Mouse (Mus musculus): Measurements from ENCODE around the gene Otx2.
"Not testable (repeated sequence)": the region's sequence is repeated elsewhere in the genome, so short reads cannot be mapped to it uniquely, and the experiment has no call there.

The Otx2 gene

DNA sequence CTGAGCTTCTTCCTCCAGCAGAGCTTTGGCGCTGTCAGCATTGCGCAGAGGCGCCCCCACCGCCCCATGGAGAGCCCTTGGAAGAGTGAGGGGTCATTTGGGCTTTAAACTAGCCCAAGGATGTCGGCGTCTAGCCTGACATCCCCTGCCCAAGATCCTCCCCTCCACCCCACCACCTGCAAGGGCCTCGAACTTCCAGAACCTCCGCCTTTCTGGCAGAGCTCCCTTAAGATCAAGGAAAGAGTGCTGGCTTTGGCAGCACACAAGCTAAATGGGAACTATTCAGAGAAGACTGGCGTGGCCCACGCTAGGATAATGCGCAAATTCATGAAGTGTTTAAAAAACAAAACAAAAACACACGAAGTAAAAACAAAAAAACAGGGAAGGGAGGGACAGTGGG lies 21.4 kb downstream of the Otx2 start:
- DNase-seq: no peak

DNA sequence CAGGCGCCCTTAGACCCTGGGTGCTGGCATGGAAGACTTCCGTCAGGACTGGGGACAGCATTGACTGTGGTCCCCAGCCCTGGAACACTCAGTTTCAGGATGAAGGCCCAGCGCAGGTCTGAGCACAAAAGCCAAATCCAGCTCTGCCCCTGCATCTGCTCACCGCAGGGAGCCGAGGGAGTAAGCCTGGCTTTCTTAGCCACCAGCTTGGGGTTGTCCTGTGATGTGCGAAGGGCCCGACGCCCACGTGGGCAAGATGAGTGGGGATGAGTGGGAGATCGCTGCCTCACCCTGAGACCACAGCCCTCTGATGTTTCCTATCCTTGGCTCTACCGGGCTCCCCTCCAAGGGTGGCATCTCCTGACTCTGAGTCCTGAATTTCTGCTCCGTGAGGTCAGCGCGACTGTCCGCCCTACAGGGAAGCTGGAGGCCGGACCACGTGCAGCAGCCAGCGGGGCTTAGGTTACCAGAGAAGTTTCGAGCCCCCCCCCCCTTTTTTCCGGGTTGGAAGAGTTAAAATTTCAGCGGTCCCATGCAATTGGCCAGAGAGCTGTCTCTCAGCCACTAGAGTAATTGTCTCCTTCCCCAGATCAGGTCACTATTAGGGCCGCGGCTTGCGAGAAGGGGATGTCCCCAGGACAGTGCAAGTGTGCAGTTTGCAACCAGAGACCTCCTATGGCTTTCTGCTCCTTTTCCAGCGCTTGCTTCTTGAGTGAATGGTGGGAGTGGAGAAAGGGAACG lies 22.0 kb downstream of the Otx2 start:
- DNase-seq: no peak

DNA sequence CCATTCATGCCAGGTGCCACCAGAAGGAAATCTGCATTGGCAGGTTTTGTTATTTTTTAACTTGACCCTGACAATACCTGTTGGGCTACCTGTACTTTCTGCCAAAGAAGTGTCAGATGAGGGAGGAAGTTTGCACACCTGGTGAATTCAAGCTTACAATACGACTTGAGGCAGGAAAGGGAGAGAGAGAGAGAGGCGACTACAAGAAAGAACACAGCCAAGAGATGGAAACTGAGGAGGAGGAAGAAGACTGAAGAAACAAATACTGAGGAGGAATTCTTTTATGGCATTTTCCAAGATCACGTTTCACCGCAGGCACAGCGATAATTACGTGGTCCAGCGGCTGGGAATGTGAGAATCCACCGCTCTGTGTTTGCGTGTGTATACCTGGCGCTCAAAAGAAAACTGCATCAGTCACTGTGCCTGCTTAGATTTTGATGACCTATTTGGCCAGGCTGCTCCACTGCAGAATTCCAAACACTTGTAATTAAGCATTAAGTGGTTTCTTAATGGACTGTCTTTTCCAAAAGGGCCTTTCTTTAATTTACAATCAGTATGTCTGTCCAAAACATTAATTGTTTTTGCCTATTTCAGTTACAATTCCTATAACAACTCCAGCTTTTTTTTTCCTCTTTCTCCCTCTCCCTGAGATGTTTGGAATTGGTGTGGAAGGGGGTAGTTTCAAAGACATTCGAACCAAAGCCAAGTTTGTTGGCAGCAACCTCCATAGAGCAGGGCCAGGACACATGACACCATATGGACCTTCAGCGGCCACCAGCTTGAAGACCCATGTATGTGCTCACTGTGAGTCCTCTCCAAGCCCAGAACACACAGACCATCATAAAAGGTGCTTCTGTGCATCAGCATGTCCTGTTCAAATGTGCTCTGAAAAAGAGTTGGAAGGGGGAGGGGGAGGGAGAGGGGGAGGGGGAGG lies 31.9 kb downstream of the Otx2 start:
- DNase-seq: no peak

DNA sequence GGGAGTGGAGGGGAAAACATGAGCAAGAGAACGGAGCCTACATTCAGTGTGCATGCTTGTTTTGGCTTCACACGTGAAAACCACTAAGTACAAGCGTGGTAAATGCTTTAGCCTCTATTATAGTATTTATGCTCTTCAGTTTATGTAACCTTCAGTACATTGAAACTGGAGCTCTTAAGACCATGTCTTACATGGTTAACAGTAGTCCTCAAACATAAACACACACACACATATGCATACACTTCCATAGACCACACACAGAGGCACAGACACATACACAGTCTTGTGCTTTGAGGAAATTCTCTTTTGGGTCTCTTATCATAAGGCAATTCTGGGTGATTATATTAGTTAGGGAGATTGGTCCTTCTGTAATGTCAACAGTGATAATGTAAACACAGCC lies 40.5 kb downstream of the Otx2 start:
- no peak for DNase-seq

DNA sequence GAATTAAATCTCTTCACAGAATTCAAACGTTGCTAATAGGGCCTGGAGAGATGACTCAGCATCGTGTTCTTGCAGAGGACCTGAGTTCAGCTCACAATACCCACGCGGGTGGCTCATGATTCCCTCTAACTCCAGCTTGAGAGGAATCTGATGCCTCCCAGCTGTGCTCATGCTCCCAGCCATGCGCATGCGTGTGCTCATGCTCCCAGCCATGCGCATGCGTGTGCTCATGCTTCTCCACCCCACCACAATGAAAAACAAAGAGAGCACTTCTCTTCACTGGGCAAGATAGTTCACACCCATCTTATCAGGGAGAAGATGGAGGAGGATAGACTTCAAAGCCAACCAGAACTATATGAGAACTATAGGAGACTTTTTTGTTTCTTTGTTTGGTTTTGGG lies 41.3 kb downstream of the Otx2 start:
- DNase-seq: no peak

DNA sequence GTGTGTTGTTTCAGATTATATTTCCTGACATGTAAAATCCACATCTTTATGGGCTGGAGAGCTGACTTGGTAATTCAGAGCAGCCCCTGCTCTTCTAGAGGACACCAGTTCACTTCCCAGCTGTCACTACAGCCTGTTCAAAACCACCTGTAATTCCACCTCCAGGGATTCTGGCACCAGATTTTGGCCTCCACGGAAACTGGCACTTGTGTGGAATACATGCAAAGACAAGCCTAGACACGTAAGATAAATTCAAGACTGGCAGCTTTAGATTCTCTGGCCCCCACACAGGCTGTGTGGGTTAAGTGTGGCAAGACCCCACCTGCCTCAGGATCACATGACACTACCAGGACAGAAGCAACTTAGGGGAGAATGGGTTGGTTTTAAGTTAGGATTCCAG lies 42.1 kb downstream of the Otx2 start:
- no peak for DNase-seq

DNA sequence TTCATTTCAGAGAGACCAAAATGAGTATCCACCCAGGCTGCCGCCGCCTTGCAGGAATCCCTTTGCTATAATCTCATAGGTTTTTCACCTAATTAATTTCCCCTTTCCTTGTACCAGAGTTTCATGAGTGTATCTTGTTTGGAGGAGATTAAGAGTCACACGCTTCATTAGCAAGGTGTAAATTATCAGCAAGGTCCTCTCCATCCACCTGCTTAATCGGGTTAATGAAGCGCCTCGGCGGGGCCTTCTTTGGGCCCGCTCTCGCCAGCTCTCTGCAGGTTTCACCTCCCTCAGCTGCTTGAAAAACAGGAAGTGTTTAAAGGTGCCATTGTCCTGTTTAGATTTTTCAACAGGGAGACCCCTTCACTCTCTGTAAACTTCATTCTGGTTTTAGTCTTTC lies 44.2 kb downstream of the Otx2 start:
- no peak for DNase-seq

DNA sequence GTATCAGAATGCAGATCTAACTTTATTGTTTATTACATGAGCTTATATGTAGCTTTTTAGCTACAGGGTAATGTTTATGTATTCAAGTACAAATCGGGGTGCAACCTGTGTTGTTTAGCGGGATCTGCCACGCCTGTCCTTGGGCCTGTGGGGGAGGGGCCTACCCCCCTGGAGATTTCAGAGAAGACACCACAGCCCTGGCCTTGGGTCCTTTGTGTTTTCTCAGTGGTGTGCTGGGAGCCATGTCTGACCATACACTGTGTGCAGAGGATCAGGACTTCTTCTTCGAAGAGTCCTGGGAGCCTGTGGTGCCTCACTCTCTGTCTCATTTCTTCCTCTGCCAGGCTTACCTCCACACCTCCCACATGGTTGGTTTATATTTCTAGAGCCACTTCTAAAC lies 47.3 kb downstream of the Otx2 start:
- no peak for DNase-seq

DNA sequence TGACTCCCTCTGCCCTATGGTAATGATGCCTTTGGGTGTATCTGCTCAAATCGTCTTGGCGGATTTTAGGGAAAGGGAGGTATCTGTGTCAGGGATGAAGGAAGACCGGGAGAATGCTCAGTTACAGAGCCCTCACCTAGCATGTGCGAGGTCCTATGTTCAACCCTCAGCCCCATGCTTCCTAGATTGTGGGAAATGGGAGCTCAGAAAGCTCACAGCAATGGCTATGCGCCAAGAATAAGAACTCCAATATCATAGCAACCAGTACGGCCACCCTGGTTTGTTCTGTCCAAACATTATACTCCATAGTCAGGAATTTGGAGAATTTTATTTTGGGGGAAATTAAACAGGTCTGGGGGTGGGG lies 48.3 kb downstream of the Otx2 start:
- no peak for DNase-seq

DNA sequence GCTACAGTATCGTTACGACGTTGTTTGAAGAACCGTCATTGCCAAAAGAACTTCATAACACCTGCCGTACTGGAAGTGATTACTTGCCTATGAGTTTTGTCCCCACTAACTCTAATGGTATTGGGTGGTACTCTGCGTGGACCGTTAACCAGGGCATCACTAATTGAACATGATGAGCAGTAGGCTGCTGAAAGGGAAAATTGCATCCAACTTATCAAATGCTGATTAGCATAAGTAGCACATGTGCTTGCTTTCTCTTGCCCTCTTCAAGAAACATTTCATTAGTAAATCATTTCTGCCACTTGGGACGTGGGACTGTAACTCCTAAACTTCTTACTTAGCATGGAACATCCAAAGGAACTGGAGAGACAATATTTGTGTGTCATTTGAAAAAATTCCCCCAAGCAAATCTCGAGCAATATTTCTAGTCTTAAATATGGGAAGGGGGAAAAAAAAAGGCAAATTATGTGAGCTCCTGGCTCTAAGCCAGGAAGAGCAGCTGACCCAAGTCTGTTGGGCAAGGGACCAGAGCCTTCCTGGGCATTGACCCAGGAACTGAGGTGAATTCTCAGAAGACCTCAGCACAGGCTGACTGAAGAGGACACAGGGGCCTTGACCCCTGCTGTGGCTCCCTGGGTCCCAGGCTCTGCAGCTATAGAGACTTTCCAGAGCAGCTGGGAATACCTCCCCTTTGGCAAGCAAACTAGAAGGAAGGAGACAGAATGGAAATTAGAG lies 48.9 kb downstream of the Otx2 start:
- no peak for DNase-seq

DNA sequence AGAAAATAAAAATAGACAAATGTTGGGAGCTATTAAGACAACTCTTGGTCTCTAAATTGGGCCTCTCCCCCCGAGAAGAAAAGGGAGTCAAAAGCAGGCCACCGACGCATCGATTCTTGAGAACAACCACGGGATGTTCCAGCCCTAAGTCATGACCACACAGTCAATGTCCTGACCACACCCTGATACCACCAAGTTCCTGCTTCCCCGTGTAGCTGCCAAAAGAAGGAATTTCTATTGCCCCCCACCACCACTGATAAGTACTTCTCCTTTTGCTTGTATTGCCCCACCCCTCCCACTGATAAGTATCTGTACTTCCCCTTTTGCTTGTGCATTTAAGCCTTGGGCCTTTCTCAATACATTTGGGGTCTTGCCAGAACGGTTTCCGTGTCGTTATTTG lies 50.9 kb downstream of the Otx2 start:
- DNase-seq: not testable (repeated sequence)

DNA sequence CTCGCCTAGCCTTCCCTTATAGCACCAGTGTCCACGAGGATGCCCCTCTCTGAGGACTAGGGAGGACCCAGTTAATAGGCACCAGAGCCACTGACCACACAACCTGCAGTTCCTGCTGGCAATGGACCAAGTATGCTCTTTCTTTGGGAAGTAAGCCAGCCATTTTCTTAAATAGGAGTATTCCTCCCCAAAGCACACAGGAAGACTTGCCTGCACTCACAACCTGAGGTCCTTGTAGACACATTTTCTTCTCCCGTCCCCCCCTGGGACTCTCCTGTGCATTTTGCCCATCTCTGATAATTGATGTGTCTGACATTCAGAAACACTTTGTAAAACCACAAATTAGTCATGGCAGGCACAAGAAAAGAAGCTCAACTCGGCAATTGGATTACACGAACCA lies 57.3 kb downstream of the Otx2 start:
- no peak for DNase-seq

DNA sequence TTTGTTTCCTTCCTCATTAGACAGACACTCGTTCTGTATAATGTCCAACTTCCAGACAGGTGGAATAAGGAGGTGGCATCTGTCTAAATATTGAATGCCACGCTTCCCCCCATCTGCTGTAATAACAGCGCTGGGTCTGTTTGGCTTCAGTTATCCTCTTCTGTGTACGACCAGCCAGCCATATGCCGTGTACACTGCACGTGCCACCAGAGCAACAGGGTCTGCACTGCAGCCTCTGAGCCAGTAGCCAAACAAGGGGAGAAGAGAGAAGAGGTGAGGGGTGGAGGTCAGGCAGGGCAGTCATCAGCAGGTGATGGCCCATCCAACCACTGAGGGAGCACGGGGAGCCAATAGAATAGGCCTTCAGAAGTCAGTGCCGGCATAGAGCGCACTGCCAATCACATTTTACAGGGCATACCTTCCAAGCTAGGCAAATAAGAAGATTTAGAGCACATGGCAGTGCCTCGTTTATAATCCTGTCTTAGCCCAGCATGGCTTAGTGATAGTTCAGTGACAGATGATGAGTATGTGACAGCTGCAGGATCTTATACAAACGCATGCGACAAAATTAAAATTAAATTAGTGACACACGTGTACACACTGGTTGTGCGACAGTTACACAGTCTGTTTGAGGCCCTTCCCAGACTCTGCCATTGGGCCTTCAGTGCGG lies 64.8 kb downstream of the Otx2 start:
- DNase-seq: no peak
